Mouse (Mus musculus): ENCODE data around the gene Dtd1. TPM values are rescaled to one million over a fixed set of nuclear protein-coding genes. Genes with fewer than 3 reads are reported as not detected.

Dtd1 gene
- polyA plus RNA-seq, 1 experiment from 2014 or later, result 40.1 TPM

DNA sequence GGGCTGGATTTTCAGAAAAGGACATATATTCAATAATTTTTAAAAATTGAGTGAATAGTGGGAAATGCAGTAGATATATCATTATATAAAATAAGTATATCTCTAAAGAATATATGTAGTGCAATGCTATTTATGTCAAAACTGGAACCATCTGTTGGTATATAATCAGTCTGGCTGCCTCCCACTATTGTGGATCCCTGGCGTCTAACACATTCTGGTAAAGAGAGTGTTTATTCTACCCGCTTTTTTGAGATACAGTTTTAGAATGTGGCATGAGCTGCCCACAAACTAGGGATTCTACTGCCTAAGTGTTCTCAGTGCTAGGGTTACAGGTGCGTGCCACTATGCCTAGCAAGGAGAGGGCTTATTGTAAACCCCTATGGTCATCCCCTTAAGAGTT, 55.6 kb downstream of the Dtd1 start:
- 86% methylated on average over 3 of the region's 3 CpGs for WGBS
- no peak overlapping the region for H3K4me2 ChIP-seq (ENCODE audit: low read depth, low read length)
- no peak for ATAC-seq (ENCODE audit: insufficient read depth, low FRiP score)

DNA sequence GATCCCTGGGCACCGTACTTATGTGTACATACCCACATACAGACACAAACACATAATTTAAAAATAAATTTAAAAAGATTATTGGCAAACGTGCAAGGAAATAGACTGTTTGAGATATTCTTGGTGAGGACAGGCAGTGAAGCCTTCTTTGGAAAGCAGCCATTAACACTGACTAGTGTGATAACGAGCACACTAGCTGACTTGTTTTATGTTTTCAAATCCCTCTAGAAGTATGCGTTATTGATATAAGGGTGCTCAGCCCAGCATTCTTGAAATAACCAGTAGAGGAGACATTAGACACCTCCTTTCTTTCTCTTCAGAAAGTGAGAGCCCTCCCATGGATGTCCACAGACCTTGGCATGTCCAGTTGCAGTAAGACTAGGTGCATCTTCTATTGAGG, 68.8 kb downstream of the Dtd1 start:
- no peak overlapping the region for H3K4me2 ChIP-seq (ENCODE audit: low read depth, low read length)
- no peaks in the 10 kb centered on the region for H3K36me3 ChIP-seq (ENCODE audit: control insufficient read depth, insufficient read depth, low read length)
- H3K9ac ChIP-seq (ENCODE audit: low read length), result no peak overlapping the region
- WGBS, result 74% methylated on average over 4 of the region's 4 CpGs
- ATAC-seq (ENCODE audit: insufficient read depth, low FRiP score), result no peak
- 0 out of 2 replicates have a peak, but pooled peaks cover 6% of the 10 kb centered on the region for H3K9me3 ChIP-seq (replicated peaks; ENCODE audit: control insufficient read depth, low read length)
- no peak overlapping the region for H3K27ac ChIP-seq (ENCODE audit: low read length)
- no peak overlapping the region for H3K4me3 ChIP-seq (replicated peaks; ENCODE audit: low read length)
- no peaks in the 10 kb centered on the region for H3K4me1 ChIP-seq (ENCODE audit: control insufficient read depth, insufficient read depth, low read length)
- H3K27me3 ChIP-seq (ENCODE audit: control insufficient read depth, insufficient read depth, low read length), result no peaks in the 10 kb centered on the region

More for the DNA sequence above, 55.6 kb downstream of the Dtd1 start:
- no peaks in the 10 kb centered on the region for H3K4me1 ChIP-seq (ENCODE audit: control insufficient read depth, insufficient read depth, low read length)
- no peaks in the 10 kb centered on the region for H3K36me3 ChIP-seq (ENCODE audit: control insufficient read depth, insufficient read depth, low read length)
- H3K27ac ChIP-seq (ENCODE audit: low read length), result no peak overlapping the region
- H3K9ac ChIP-seq (ENCODE audit: low read length), result no peak overlapping the region
- H3K4me3 ChIP-seq (replicated peaks; ENCODE audit: low read length), result no peak overlapping the region
- no peaks in the 10 kb centered on the region for H3K27me3 ChIP-seq (ENCODE audit: control insufficient read depth, insufficient read depth, low read length)
- no peaks in the 10 kb centered on the region for H3K9me3 ChIP-seq (replicated peaks; ENCODE audit: control insufficient read depth, low read length)

DNA sequence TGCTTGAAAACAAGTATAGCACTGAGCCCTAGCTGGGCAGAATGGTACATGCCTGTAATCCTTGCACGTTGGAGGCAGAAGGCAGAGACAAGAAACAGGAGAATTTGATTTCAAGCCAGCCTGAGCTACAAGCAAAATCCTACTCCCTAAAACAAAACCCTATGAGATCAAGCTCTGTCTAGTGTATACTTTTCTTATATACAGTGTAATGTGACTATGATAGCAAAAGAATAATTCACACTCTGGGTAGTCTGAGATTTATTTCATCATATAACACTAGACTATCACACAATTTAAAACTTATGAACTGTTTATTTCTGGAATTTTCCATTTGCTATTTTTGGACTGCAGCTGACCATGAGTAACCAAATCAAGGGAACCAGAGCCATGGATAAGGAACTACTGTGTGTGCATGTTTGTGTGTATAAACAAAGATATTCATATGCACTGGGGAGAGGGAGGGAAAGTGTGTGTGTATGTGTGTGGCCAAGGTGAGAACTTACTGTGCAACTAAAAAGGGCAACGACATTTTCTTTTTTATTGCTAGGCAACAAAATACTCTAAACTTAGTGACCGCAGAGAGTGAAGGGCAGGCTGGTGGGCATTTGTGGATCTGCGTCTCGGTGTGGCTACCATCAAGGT, 70.7 kb downstream of the Dtd1 start:
- Histone ChIP-seq H3K27me3 (ENCODE audit: control insufficient read depth, insufficient read depth, low read length) (no peaks in the 10 kb centered on the region), H3K4me1 (ENCODE audit: control insufficient read depth, insufficient read depth, low read length) (no peaks in the 10 kb centered on the region), H3K36me3 (ENCODE audit: control insufficient read depth, insufficient read depth, low read length) (no peaks in the 10 kb centered on the region), H3K27ac (ENCODE audit: low read length) (peak overlapping the region; percentile 12), H3K9me3 (replicated peaks; ENCODE audit: control insufficient read depth, low read length) (0 out of 2 replicates have a peak, but pooled peaks cover 6% of the 10 kb centered on the region), H3K4me3 (replicated peaks; ENCODE audit: low read length) (no peak overlapping the region), H3K9ac (ENCODE audit: low read length) (no peak overlapping the region), H3K4me2 (ENCODE audit: low read depth, low read length) (no peak overlapping the region)
- ATAC-seq (ENCODE audit: insufficient read depth, low FRiP score), result peak; percentile 76
- WGBS, result 74% methylated on average over 5 of the region's 5 CpGs

DNA sequence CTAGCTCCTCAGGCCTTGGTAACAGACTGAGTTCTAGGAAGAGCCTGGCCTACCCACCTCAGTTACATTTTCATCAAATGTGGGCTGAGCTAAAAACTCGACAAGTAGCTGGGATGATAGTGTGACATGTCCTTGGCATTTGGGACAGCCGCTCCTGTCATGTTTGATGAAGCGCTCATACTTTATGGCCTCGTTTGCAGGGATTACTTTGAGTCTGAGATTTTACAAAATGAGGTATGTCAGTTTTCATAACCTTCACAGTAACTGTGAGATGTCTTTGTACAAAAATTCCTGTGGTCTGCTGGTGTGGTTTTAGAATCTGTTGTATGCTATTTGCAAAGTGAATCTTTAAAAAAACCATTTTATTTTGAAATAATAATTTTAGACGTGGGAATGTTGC, 72.7 kb downstream of the Dtd1 start:
- Histone ChIP-seq H3K27me3 (ENCODE audit: control insufficient read depth, insufficient read depth, low read length) (no peaks in the 10 kb centered on the region), H3K4me3 (replicated peaks; ENCODE audit: low read length) (no peak overlapping the region), H3K9me3 (replicated peaks; ENCODE audit: control insufficient read depth, low read length) (0 out of 2 replicates have a peak, but pooled peaks cover 6% of the 10 kb centered on the region), H3K9ac (ENCODE audit: low read length) (no peak overlapping the region), H3K4me1 (ENCODE audit: control insufficient read depth, insufficient read depth, low read length) (no peaks in the 10 kb centered on the region), H3K36me3 (ENCODE audit: control insufficient read depth, insufficient read depth, low read length) (no peaks in the 10 kb centered on the region), H3K27ac (ENCODE audit: low read length) (no peak overlapping the region), H3K4me2 (ENCODE audit: low read depth, low read length) (no peak overlapping the region)
- ATAC-seq (ENCODE audit: insufficient read depth, low FRiP score), result no peak
- 75% methylated on average over 5 of the region's 5 CpGs for WGBS

DNA sequence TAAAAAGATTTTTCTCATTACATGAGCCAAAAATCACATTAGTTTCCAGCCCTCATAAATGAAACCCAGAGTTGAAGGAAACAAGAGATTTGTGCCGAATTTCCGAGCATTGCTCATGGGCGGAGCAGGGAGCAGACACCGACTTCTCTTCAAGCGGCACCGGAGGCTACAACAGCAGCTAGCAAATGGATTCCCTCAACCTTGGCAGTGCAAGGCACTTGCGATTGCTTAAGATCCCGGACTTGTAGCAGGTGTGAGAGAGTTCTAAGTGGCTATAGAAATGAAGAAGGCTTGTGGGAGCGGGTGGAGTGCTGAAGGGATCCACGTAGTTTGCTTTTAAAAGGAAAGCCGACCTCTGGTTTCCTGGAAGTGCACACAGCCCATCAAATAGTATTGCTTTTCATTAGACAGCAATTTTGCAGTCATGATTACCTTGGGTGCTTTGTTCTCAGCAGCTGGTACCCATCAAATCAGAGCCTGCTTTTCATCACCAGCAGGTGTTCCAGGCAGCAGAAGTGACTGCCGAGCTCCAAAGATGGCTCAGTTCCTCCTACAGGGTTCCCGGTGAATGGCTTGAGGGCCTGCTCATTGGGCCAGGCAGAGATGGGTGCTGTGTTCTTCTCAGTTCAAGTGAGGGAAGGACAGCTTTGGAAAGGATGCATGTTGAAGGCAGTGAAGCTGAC, 77.0 kb downstream of the Dtd1 start:
- Histone ChIP-seq H3K27ac (ENCODE audit: low read length) (peak overlapping the region; percentile 56; the same call in 1 of the 2 replicates), H3K4me1 (ENCODE audit: control insufficient read depth, insufficient read depth, low read length) (peaks cover 5% of the 10 kb centered on the region), H3K9ac (ENCODE audit: low read length) (no peak overlapping the region; the same call in 1 of the 2 replicates), H3K4me2 (ENCODE audit: low read depth, low read length) (no peak overlapping the region), H3K27me3 (ENCODE audit: control insufficient read depth, insufficient read depth, low read length) (no peaks in the 10 kb centered on the region), H3K9me3 (replicated peaks; ENCODE audit: control insufficient read depth, low read length) (0 out of 2 replicates have a peak, but pooled peaks cover 3% of the 10 kb centered on the region), H3K4me3 (replicated peaks; ENCODE audit: low read length) (no peak overlapping the region), H3K36me3 (ENCODE audit: control insufficient read depth, insufficient read depth, low read length) (no peaks in the 10 kb centered on the region)
- ATAC-seq (ENCODE audit: insufficient read depth, low FRiP score), result peak; percentile 41; the same call in 1 of the 2 replicates
- WGBS, result 44% methylated on average over 13 of the region's 13 CpGs

DNA sequence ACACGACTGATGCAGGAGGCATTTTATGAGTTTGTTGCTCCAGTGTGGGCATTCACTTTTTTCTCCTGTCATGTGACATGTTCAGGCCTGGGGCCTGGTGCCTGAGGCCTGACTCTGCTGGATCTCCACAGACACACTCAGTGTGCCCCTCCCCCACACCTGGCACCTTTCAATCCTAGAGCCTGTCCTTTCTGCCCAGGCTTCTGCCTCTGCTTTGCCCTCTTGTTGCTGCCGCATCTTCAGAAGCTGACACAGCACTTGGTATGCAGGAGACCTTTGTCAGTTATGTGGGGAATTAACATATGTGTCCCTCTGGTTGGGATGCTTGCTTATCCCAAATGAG, 77.5 kb downstream of the Dtd1 start:
- H3K9me3 ChIP-seq (replicated peaks; ENCODE audit: control insufficient read depth, low read length), result no peaks in the 10 kb centered on the region
- no peaks in the 10 kb centered on the region for H3K27me3 ChIP-seq (ENCODE audit: control insufficient read depth, insufficient read depth, low read length)
- WGBS, result 66% methylated on average over 2 of the region's 2 CpGs
- H3K27ac ChIP-seq (ENCODE audit: low read length), result 0 out of 2 replicates have a peak overlapping the region, but pooled peaks have one; percentile 56
- no peak overlapping the region for H3K4me2 ChIP-seq (ENCODE audit: low read depth, low read length)
- ATAC-seq (ENCODE audit: insufficient read depth, low FRiP score), result no peak
- H3K4me1 ChIP-seq (ENCODE audit: control insufficient read depth, insufficient read depth, low read length), result peaks cover 5% of the 10 kb centered on the region
- no peaks in the 10 kb centered on the region for H3K36me3 ChIP-seq (ENCODE audit: control insufficient read depth, insufficient read depth, low read length)
- H3K4me3 ChIP-seq (replicated peaks; ENCODE audit: low read length), result no peak overlapping the region
- no peak overlapping the region for H3K9ac ChIP-seq (ENCODE audit: low read length)

DNA sequence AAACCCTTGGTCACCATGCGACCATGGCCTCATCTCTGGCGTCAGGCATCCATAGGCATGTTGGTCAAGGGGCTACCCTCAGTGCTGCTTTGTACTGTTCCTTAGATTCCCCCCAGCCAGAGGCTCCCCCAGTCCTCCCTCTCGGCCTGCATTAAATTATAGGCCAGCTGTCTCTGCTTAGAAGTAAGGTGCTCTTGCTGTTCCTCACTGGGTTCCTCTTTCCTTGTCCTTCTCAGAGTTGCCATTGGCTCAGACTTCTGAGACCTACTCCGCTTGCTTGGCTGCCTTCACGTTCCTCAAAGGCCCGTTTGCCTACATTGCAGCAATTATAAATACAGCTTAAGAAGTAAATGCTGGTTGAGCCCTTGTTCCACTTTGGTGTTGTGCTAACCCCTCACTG, 79.1 kb downstream of the Dtd1 start:
- H3K27ac ChIP-seq (ENCODE audit: low read length), result peak overlapping the region; percentile 69; the same call in 1 of the 2 replicates
- no peaks in the 10 kb centered on the region for H3K36me3 ChIP-seq (ENCODE audit: control insufficient read depth, insufficient read depth, low read length)
- no peak overlapping the region for H3K4me3 ChIP-seq (replicated peaks; ENCODE audit: low read length)
- 72% methylated on average over 6 of the region's 6 CpGs for WGBS
- H3K27me3 ChIP-seq (ENCODE audit: control insufficient read depth, insufficient read depth, low read length), result no peaks in the 10 kb centered on the region
- H3K4me1 ChIP-seq (ENCODE audit: control insufficient read depth, insufficient read depth, low read length), result peaks cover 5% of the 10 kb centered on the region
- no peak overlapping the region for H3K4me2 ChIP-seq (ENCODE audit: low read depth, low read length)
- ATAC-seq (ENCODE audit: insufficient read depth, low FRiP score), result no peak; the same call in 1 of the 2 replicates
- H3K9me3 ChIP-seq (replicated peaks; ENCODE audit: control insufficient read depth, low read length), result no peaks in the 10 kb centered on the region
- no peak overlapping the region for H3K9ac ChIP-seq (ENCODE audit: low read length)

DNA sequence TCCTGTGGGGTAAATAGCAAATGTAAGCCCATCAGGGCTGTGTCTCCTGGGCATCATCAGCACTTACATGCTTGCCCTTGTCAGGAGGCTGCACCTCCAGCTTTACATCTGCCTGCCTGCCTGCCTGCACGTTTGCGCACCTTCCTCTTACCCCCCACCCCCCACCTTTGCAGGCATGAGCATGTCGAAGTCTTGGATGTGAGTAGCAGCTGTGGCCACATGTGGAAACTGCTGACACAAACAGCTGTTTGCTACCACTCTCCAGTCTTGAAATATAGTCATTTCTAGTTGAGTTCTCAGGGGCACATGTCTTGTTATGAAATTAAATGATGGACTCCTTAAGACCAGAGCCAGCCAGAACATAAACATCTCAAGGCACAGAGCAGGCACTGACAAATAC, 79.7 kb downstream of the Dtd1 start:
- 0 out of 2 replicates have a peak, but pooled peaks have one; percentile 46 for ATAC-seq (ENCODE audit: insufficient read depth, low FRiP score)
- Histone ChIP-seq H3K9ac (ENCODE audit: low read length) (no peak overlapping the region), H3K27ac (ENCODE audit: low read length) (peak overlapping the region; percentile 69), H3K27me3 (ENCODE audit: control insufficient read depth, insufficient read depth, low read length) (no peaks in the 10 kb centered on the region), H3K4me1 (ENCODE audit: control insufficient read depth, insufficient read depth, low read length) (peaks cover 5% of the 10 kb centered on the region), H3K9me3 (replicated peaks; ENCODE audit: control insufficient read depth, low read length) (no peaks in the 10 kb centered on the region), H3K36me3 (ENCODE audit: control insufficient read depth, insufficient read depth, low read length) (no peaks in the 10 kb centered on the region), H3K4me3 (replicated peaks; ENCODE audit: low read length) (no peak overlapping the region), H3K4me2 (ENCODE audit: low read depth, low read length) (no peak overlapping the region)
- WGBS, result 40% methylated on average over 3 of the region's 3 CpGs

DNA sequence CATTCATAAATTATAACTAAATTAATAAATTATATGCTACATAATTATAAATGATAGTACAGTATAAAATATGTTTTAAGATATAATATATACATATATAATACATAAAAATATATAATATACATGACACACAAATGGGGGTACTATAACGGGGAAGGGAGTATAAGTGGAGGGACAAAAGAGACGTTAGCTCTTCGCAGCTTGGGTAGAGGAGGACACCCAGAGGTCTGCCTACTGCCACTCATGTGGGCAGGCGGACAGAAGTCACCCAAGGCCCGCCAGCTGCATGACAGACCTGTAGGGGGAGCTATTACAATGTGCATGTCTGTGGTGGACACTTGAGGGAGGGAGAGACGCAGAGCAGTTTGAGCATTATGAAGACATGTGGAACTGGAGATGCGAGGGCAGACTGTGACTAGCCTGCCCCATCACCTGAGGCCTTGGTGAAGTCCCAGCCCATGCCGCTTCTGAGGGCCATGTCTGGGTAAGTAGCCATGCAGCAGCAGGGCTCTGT, 92.6 kb downstream of the Dtd1 start:
- WGBS, result 81% methylated on average over 8 of the region's 8 CpGs
- no peak overlapping the region for H3K4me2 ChIP-seq (ENCODE audit: low read depth, low read length)
- ATAC-seq (ENCODE audit: insufficient read depth, low FRiP score), result no peak

More for the DNA sequence above, 92.6 kb downstream of the Dtd1 start:
- no peaks in the 10 kb centered on the region for H3K27me3 ChIP-seq (ENCODE audit: control insufficient read depth, insufficient read depth, low read length)
- H3K4me1 ChIP-seq (ENCODE audit: control insufficient read depth, insufficient read depth, low read length), result no peaks in the 10 kb centered on the region
- no peaks in the 10 kb centered on the region for H3K36me3 ChIP-seq (ENCODE audit: control insufficient read depth, insufficient read depth, low read length)
- no peak overlapping the region for H3K9ac ChIP-seq (ENCODE audit: low read length)
- no peaks in the 10 kb centered on the region for H3K9me3 ChIP-seq (replicated peaks; ENCODE audit: control insufficient read depth, low read length)
- H3K27ac ChIP-seq (ENCODE audit: low read length), result no peak overlapping the region
- H3K4me3 ChIP-seq (replicated peaks; ENCODE audit: low read length), result no peak overlapping the region
